Mouse (Mus musculus) CH12.LX (cell line): ENCODE results near the gene St6galnac4. TPM values are rescaled to one million over a fixed set of nuclear protein-coding genes. Genes with fewer than 3 reads are reported as not detected.

Experiments
- DNase-seq: peaks from one replicate; pipeline ENCODE4 v3.0.0-alpha.2; 2013; ENCODE audit errors: extremely low read depth
- H3K27ac ChIP-seq: 2 replicates; pipeline ENCODE4 v1.5.1; 2012; ENCODE audit warnings: low read depth, mild to moderate bottlenecking, control low read depth, moderate library complexity; ENCODE audit not compliant: insufficient read depth
- H3K27me3 ChIP-seq: replicated peaks from 2 replicates; pipeline ENCODE3; 2012; ENCODE audit warnings: inconsistent platforms
- H3K36me3 ChIP-seq, 2 experiments: replicated peaks in 1 of 2; 2 replicates each; pipeline versions ENCODE3 to v1.6.1; 2012; ENCODE audit warnings: inconsistent platforms in 1 of 2, low read length in 1 of 2, mild to moderate bottlenecking in 1 of 2, mixed read lengths in 1 of 2, moderate library complexity in 1 of 2; ENCODE audit not compliant: control insufficient read depth in 1 of 2, insufficient read depth in 1 of 2
- H3K4me1 ChIP-seq, 2 experiments: 2 replicates each; pipeline ENCODE4 v1.6.1; 2012; ENCODE audit warnings: inconsistent platforms in 1 of 2, moderate library complexity in 1 of 2; ENCODE audit not compliant: insufficient read depth in 2 of 2, control insufficient read depth in 1 of 2
- H3K4me2 ChIP-seq: 2 replicates; pipeline ENCODE4 v1.6.1; 2012; ENCODE audit warnings: low read depth, mild to moderate bottlenecking, control low read depth; ENCODE audit not compliant: poor library complexity, insufficient read depth, severe bottlenecking
- H3K4me3 ChIP-seq, 3 experiments: fragments of 150-350 bp in 1 of 3; sonication (generic) in 1 of 3; replicated peaks in 1 of 3; 2 replicates each; pipeline versions ENCODE3 to v1.5.1; 2011 to 2012; ENCODE audit warnings: low read depth in 2 of 3, low read length in 2 of 3, mild to moderate bottlenecking in 2 of 3, moderate library complexity in 2 of 3, control low read depth in 1 of 3, improper control_type of control experiment in 1 of 3, inconsistent platforms in 1 of 3, mixed read lengths in 1 of 3; ENCODE audit not compliant: poor library complexity in 1 of 3
- H3K79me2 ChIP-seq: replicated peaks from 2 replicates; pipeline ENCODE4 v1.6.1; 2012; ENCODE audit warnings: mild to moderate bottlenecking, moderate library complexity; ENCODE audit not compliant: control insufficient read depth, poor library complexity, insufficient read depth, severe bottlenecking; ENCODE audit errors: extremely low read depth
- H3K9ac ChIP-seq: 2 replicates; pipeline ENCODE4 v1.6.1; 2012; ENCODE audit warnings: low read depth, mild to moderate bottlenecking, control low read depth, moderate library complexity; ENCODE audit not compliant: insufficient read depth
- H3K9me3 ChIP-seq: replicated peaks from 2 replicates; pipeline ENCODE3; 2012; ENCODE audit warnings: low read length, inconsistent platforms, mixed read lengths
- BHLHE40 ChIP-seq: IDR thresholded peaks from 2 replicates; pipeline ENCODE4 v1.6.1; 2011; ENCODE audit warnings: mild to moderate bottlenecking, low read depth, low read length, improper control_type of control experiment
- CHD2 ChIP-seq: IDR thresholded peaks from 2 replicates; pipeline ENCODE4 v1.6.1; 2011; ENCODE audit warnings: low read length, improper control_type of control experiment
- CTCF ChIP-seq, 2 experiments: IDR thresholded peaks in 1 of 2; conservative IDR thresholded peaks in 1 of 2; 2 replicates each; pipeline ENCODE4 v1.5.1; 2011 to 2012; ENCODE audit warnings: low read depth in 2 of 2, low read length in 2 of 2, improper control_type of control experiment in 1 of 2, inconsistent platforms in 1 of 2, mild to moderate bottlenecking in 1 of 2, moderate library complexity in 1 of 2
- ELF1 ChIP-seq: IDR thresholded peaks from 2 replicates; pipeline ENCODE4 v1.6.1; 2014; ENCODE audit warnings: low read depth, mild to moderate bottlenecking, inconsistent platforms, low read length, improper control_type of control experiment
- HCFC1 ChIP-seq: IDR thresholded peaks from 2 replicates; pipeline ENCODE4 v1.6.1; 2012; ENCODE audit warnings: low read depth, mild to moderate bottlenecking, inconsistent platforms, low read length, improper control_type of control experiment
- IRF4 ChIP-seq: IDR thresholded peaks from 2 replicates; pipeline ENCODE4 v1.6.1; 2014; ENCODE audit warnings: low read depth, mild to moderate bottlenecking, inconsistent platforms, low read length, improper control_type of control experiment
- MAZ ChIP-seq: IDR thresholded peaks from 2 replicates; pipeline ENCODE4 v1.6.1; 2012; ENCODE audit warnings: low read depth, mild to moderate bottlenecking, inconsistent platforms, low read length, improper control_type of control experiment, moderate library complexity
- MXI1 ChIP-seq: IDR thresholded peaks from 2 replicates; pipeline ENCODE4 v1.6.1; 2011; ENCODE audit warnings: mild to moderate bottlenecking, low read depth, low read length, improper control_type of control experiment
- PAX5 ChIP-seq: IDR thresholded peaks from 2 replicates; pipeline ENCODE4 v1.6.1; 2012; ENCODE audit warnings: low read length, inconsistent platforms, mixed read lengths
- RAD21 ChIP-seq: IDR thresholded peaks from 2 replicates; pipeline ENCODE4 v1.6.1; 2011; ENCODE audit warnings: low read depth, mild to moderate bottlenecking, low read length, improper control_type of control experiment, moderate library complexity
- SMC3 ChIP-seq: IDR thresholded peaks from 2 replicates; pipeline ENCODE4 v1.6.1; 2011; ENCODE audit warnings: low read depth, low read length, improper control_type of control experiment
- UBTF ChIP-seq: IDR thresholded peaks from 2 replicates; pipeline ENCODE4 v1.6.1; 2012; ENCODE audit warnings: low read depth, mild to moderate bottlenecking, inconsistent platforms, low read length, improper control_type of control experiment, moderate library complexity
- USF2 ChIP-seq: conservative IDR thresholded peaks from 2 replicates; pipeline ENCODE4 v1.6.1; 2011; ENCODE audit warnings: low read depth, low read length, improper control_type of control experiment
- ZC3H11A ChIP-seq: IDR thresholded peaks from 2 replicates; pipeline ENCODE4 v1.6.1; 2012; ENCODE audit warnings: low read depth, mild to moderate bottlenecking, inconsistent platforms, low read length, improper control_type of control experiment
- ZKSCAN1 ChIP-seq: IDR thresholded peaks from 2 replicates; pipeline ENCODE4 v1.6.1; 2012; ENCODE audit warnings: low read depth, inconsistent platforms, low read length, improper control_type of control experiment, borderline replicate concordance
- ZMIZ1 ChIP-seq: IDR thresholded peaks from 2 replicates; pipeline ENCODE4 v1.6.1; 2012; ENCODE audit warnings: low read depth, mild to moderate bottlenecking, inconsistent platforms, low read length, improper control_type of control experiment
- dilution Hi-C: fragments of 300-500 bp; cut with MboI; formaldehyde crosslinking; loops from 2 replicates; pipeline ENCODE4 v1.14.3; 2020; ENCODE audit warnings: low sequenced_read_pairs; ENCODE audit not compliant: extremely low pct_unique_long_range_greater_than_20kb, extremely low pct_ligation_motif_present
- in situ Hi-C: fragments of 300-500 bp; cut with MboI; formaldehyde crosslinking; loops from 3 replicates; pipeline ENCODE4 v1.14.3; 2019; ENCODE audit warnings: low sequenced_read_pairs, low pct_ligation_motif_present, low pct_unique_long_range_greater_than_20kb, mixed read lengths
- polyA plus RNA-seq: library from polyadenylated mRNA; unstranded; fragments of >175 nt; gene quantifications from 2 replicates; pipeline ENCODE4 v1.2.1, GENCODE M21; 2012; ENCODE audit warnings: low read depth; ENCODE audit not compliant: insufficient read length
- total RNA-seq, 2 experiments: library from RNA; depleted of rRNA; stranded (reverse); fragments of 300-350 nt in 1 of 2; fragments of >200 nt in 1 of 2; gene quantifications; 2 replicates each; pipeline ENCODE4 v1.2.3; 2012 to 2014

Gene St6galnac4
- total and polyA plus RNA-seq, 3 experiments = 51.9 to 81.7 (median 58.3) TPM

- H3K36me3 ChIP-seq = no peaks in the 10 kb centered on the region
- no peak for TF ChIP-seq ELF1
- no peak for TF ChIP-seq MAZ
- no peak for TF ChIP-seq ZMIZ1
- no peak for TF ChIP-seq IRF4
- TF ChIP-seq CTCF (conservative IDR thresholded peaks at IDR 0.05 in 1 of 2, IDR thresholded peaks at IDR 0.05 in 1 of 2; ENCODE audit: low read depth in 2 of 2, low read length in 2 of 2) = no peak
- no peak overlapping the region for H3K27ac ChIP-seq
- no peak for DNase-seq
- H3K27me3 ChIP-seq = no peaks in the 10 kb centered on the region
- H3K4me1 ChIP-seq = peaks cover 9 to 20% of the 10 kb centered on the region in 2 experiments
- no peaks in the 10 kb centered on the region for H3K79me2 ChIP-seq
- no peak overlapping the region for H3K9ac ChIP-seq
- H3K4me3 ChIP-seq = no peak overlapping the region
- in situ Hi-C loops (no loop called here), dilution Hi-C loops (no loop called here)
- no peaks in the 10 kb centered on the region for H3K9me3 ChIP-seq
- H3K4me2 ChIP-seq = no peak overlapping the region
Observed at GRCm38 (mm10) chr2:32641810-32642209, 54.9 kb downstream of the St6galnac4 start.

- Histone ChIP-seq H3K27ac (no peak overlapping the region), H3K36me3 (no peaks in the 10 kb centered on the region), H3K79me2 (no peaks in the 10 kb centered on the region), H3K27me3 (no peaks in the 10 kb centered on the region), H3K4me3 (no peak overlapping the region), H3K4me1 (peaks cover 7 to 17% of the 10 kb centered on the region in 2 experiments), H3K9ac (no peak overlapping the region), H3K4me2 (no peak overlapping the region), H3K9me3 (no peaks in the 10 kb centered on the region)
- in situ Hi-C loops = no loop called here
- dilution Hi-C loops = no loop called here
- DNase-seq = no peak
- TF ChIP-seq MXI1 (no peak), ZC3H11A (no peak), CHD2 (no peak), MAZ (no peak), IRF4 (no peak), SMC3 (no peak), HCFC1 (no peak), USF2 (no peak), RAD21 (no peak), PAX5 (no peak), BHLHE40 (no peak)
Observed at GRCm38 (mm10) chr2:32642813-32643212, 55.9 kb downstream of the St6galnac4 start.

- DNase-seq = no peak
- Histone ChIP-seq H3K27ac (no peak overlapping the region), H3K4me3 (no peak overlapping the region), H3K9me3 (no peaks in the 10 kb centered on the region), H3K4me1 (peaks cover 3 to 10% of the 10 kb centered on the region in 2 experiments; a peak in 2 of 4 replicates), H3K36me3 (no peaks in the 10 kb centered on the region), H3K79me2 (no peaks in the 10 kb centered on the region), H3K4me2 (no peak overlapping the region), H3K27me3 (no peaks in the 10 kb centered on the region), H3K9ac (no peak overlapping the region)
- in situ Hi-C loops (no loop called here), dilution Hi-C loops (no loop called here)
- TF ChIP-seq PAX5 (no peak), CTCF (conservative IDR thresholded peaks at IDR 0.05 in 1 of 2, IDR thresholded peaks at IDR 0.05 in 1 of 2; ENCODE audit: low read depth in 2 of 2, low read length in 2 of 2) (no peak), UBTF (no peak), ZKSCAN1 (no peak)
Observed at GRCm38 (mm10) chr2:32644083-32644482, 57.2 kb downstream of the St6galnac4 start.
